Mouse (Mus musculus): ENCODE data around the gene Gm16429.
"Not testable (repeated sequence)": the region's sequence is repeated elsewhere in the genome, so short reads cannot be mapped to it uniquely, and the experiment has no call there.

The Gm16429 gene

GRCm38 (mm10) chr5:93928952-93929351 lies at the start of gene Gm16429:
Gene Gm16429 (minus strand): TSS chr5:93929052.
- not testable (repeated sequence) for DNase-seq (ENCODE audit: low spot score)

All from layer of hippocampus, adult 9-10 months (tissue).